Mouse (Mus musculus) 3134 (cell line): ENCODE results near the gene Pld1.

Experiments used
- DNase-seq: peaks from one replicate; pipeline ENCODE4 v3.0.0-alpha.2; 2011; ENCODE audit warnings: low spot score; ENCODE audit not compliant: insufficient read length; ENCODE audit errors: extremely low read depth

Gene Pld1

DNA sequence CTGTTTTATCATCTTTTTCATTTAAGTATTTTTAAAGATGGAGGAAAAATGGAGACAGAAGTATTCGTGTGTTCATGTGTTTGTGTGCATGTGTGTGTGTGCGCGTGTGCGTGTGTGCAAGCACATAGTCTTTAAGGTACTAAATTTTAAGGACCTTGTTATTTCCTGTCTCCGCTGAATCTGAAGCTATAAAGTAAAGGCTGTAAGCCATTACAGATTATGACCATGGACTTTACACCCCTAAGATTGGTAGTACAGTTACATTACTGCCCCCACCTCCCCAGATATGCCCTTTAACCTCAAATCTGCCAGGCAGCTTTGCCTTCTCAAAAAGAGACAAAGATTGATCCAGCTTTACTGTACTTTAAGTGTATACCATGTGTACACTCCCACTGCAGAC lies 46.8 kb downstream of the Pld1 start:
- no peak for DNase-seq

DNA sequence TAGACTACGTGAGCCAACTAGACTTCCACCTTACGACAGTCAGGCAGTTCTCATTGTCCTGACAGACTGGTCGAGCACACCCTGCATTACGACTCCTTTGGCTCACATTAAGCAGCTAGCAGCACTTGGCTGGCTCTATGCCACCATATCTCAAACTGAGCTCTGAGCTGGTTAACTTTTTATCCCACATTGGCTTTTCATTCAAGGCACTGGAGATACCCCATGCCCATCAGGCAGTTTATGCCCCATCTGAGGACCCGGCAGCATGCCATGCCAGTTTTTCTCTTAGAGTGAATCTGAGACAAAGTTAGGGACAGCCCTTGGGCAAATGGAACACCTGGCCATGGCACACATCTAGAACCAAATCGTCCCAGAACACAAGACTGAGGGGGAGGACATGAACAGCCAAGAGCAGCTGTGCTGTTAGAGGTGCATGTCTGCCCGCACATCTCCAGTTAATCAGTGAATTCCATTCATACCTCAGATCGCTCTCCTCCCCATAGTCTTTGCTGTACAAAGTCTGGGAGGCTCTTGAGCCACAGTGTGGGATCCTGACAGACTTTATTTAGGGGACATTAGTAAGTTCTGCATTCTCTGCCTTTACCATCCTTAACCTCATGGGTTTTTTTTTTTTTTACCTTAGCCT lies 49.5 kb downstream of the Pld1 start:
- no peak for DNase-seq

DNA sequence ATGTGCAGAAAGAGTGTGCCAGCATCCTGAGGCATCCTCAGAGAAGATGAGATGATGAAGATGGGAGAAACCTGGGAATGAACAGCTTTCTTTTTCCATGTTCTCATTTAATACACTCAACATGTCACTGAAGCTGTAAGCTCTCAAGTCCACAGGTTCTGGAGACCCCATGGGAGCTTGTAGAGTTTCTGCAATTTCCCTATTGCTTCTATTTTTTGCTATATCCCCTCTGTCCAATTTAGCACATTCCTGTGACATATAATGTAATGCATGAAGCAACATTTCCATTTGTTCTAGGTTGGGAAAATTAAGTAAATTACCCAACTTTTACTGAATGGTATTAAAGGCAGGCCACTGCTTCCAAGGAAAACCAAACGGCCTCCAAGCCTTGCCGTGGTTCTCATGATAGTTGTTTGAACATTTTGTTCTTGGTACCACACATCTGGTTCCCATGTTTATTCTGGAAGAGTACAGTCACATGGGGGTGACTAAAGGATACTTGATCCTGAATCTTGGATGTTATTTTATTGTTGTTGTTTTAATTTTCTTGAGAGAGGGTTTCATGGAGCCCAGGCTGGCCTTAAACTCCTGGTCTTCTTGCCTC lies 52.7 kb downstream of the Pld1 start:
- no peak for DNase-seq

DNA sequence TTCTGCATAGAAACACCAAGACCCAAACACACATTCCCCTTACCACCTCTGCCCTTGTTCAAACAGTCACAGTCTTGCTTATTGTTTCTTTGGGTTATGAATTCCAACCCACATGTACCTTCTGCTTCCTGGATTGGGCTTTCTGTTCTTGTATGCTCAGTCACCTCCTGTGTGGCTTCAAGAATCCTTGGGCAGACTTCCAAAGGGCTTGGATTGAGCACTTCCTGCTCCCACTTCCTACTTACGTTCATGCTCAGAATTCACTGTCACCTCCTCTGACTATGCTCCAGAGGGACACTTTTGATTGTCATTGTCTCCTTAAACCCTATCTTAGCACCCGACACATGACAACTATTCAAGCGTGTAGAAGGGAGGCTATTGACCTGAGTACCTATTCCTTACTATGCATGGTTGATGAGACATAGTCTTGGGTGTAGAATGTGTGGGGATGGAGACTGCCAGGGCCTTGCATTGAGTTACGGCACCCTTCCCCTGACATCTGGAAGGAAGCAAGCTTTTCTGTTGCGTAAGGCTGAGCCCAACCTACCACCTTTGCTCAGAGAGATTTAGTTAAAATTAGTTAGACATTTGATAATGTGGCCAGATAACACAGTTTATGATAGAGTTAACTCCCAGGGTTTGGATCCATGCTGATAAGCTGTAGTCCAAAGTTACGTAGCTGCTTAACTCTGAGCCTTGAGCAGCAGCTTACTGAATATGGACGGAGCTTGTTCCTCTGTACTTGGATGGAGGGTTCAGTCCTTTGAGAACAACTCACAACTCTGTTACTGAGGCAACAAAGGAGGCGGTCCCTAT lies 55.9 kb downstream of the Pld1 start:
- DNase-seq = no peak

DNA sequence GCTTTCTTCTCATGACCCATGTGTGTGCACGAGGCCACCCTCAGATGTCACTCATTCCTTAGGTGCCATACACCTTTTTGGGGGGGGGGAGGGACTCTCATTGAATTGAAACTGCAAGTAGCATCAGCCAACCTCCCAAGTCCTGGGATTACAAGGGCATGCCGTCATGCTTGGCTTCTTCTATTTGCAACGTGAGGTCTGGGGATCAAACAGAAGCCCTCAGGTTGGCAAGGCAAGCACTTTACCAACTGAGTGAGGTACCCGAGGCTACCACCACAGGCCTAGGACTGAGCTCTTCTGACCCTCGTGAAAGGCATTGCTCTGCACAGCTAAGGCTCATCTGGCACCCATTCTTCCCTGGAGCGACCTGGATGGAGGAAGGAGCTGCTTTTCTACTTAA lies 65.8 kb downstream of the Pld1 start:
- DNase-seq = no peak

DNA sequence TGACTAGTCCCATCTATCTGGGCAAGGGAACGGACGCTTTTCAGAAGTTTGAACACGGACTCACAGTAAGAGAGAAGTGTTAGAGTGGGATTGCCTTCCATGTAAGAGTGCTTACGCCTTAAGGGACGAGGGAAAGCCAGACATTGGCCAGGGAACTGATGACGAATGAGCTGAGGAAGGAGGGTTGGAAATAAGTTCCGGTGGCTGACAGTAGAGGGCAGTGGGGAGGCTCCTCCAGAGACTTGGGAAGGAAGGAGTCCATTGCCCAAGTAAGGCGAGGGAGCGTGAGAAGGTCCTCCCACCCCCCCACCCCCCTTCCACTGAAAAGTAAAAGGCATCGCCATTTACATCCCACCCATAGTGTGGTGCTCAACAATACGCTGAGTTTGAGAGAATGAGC lies 69.2 kb downstream of the Pld1 start:
- no peak for DNase-seq

DNA sequence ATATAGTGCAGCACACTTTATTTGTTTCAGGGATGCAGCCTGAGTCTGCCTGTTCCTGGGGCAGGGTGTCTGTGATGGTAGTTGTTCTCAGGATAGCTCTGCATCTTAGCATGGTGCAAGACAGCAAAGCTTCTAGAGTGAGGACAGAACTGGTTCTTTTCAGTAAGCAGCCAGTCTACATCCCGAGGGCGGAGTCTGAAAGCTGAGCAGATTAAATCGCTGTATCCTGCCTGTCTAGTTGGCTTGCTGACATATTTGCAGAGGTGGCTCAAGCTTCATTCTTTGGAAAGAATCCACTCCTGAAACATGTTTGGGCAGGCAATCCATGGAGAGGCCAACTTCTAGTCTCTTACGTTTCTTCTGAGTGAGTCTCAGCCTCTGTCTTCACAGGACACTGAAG lies 69.9 kb downstream of the Pld1 start:
- no peak for DNase-seq

DNA sequence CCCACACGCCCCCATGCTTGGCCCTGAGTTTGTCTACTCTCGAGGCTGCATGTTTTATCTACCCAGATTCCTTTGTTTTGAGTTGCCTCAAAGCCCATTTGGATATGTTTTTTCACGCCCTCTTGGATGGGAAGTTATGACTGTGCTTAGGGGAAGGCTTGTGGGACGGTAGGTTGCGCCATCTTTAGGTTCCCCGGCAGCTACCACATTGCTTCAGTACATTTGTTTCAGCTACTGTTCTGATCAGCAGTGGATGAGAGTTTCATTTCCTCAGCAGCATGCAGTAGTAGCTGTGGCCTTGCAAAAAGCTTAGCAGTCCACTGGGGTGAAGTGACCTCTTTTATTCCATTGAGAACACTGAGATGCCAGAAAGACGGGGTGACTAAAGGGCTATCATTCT lies 73.7 kb downstream of the Pld1 start:
- no peak for DNase-seq

DNA sequence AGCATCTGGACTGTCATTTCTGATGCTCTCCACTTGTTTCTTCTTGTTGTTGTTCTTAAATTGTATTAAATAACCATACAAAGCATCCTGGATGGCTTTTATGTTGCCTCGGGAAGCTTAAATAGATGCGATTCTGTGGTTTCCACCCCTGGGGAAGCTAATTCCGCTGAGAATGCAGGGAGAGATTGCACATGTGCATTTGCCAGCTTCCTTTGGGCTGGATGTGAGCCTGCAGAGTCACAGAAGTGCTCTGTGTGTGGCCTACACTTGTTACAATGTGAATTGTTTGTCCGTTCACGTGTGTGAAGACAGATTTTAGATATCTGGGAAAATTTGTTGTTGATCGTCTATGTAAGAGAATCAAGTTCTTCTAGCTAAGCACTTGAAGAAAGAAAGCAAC lies 74.9 kb downstream of the Pld1 start:
- no peak for DNase-seq

DNA sequence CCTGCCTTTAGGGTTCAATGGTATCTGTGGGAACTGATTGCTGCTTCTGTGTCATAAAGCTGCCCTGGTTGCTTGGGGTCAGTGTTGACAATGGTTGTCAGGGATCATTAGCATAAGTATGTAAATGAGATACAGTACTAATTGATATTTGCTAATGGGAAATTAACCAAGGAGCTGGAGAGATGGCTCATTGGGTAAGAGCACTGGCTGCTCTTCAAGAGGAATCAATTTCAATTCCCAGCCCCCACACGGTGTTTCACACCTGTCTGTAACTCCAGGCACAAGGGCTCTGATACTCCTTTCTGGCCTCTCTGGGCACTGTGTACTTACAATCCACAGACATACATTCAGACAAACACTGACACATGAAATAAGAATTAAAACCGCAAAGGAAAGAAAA lies 78.5 kb downstream of the Pld1 start:
- no peak for DNase-seq

DNA sequence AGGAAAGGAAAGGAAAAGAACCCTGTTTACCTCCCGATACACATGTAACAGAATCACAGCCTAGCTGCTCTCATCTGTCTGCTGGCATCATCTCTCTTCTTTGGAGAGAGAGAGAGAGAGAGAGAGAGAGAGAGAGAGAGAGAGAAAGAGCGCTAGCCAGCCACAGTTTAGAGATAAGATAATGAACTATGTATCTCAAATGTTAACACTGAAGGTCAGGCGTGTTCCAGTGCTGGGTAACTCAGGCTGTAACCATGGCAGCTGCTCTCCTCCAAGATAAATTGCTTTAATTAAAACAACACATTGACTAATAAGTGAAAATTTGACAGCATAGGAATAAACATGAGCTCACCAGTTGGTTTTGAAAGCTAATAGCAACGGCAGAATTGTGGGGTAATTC lies 81.2 kb downstream of the Pld1 start:
- no peak for DNase-seq

DNA sequence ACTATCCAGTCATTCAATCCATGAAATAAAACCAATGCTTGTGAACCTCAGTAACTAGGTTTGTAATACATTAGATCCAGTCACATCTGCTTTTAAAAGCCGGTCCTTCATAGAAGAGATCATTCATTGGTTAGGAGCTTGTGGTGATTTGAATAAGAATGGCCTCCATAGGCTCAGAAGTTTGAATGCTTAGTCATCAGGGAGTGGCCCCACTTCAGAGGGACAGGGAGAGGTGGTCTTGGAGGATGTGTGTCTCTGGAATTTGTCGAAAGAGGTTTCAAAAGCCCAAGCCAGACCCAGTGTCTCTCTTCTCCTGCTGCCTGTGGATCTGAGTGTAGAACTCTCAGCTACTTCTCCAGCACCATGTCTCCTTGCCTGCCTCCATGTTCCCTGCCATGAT lies 81.9 kb downstream of the Pld1 start:
- no peak for DNase-seq

DNA sequence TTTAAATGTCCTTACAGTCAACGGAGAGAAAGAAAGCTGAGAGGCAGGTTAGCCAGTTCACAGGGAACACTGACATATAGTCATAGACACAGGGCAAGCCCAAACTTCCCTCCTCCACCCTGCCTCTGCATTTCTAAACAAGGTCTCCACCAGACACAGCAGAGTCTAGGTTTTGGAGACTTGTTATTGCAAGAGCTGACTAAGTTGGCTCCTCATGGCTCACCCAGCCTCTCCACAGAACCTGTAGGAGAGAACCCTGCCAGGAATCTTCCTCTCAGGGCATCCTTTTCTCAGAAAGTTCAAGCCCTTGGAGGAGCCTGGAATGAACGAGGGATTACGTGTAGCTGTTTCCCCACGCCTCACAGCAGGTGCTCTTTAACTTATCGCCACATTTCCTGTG lies 83.7 kb downstream of the Pld1 start:
- DNase-seq = no peak

DNA sequence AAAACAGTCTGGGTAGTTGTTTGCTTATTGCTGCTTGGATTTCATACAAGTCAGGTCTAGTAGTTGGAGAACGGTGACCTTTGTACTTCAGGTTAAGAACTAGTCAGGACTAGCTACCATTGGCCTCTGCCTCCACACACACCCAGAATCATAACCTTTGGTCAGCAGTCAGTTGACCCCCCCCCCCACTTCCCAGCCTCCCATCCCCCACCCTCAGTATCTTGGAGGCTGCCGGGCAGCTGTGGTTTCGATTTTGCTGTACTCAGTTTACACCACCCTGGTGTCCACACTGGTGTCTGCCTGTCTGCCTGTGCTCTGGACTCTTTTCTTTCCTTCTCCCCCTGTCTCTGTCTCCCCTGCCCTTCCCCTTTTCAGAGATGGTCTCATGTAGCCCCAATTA lies 88.4 kb downstream of the Pld1 start:
- no peak for DNase-seq

DNA sequence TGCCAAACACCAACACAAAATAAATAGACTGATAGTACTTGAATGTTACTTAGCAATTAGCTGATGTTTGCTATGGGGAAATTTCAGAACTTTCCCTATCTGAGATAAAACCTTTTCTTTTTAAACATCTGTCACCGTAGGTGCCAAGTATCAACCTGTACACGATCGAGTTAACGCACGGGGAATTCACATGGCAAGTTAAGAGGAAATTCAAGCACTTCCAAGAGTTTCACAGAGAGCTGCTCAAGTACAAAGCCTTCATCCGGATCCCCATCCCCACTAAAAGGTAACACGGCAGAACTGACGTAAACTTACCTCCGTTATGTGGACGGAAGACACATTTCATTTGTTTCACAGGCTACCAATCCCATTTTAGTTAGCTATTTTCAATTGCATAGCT lies 90.0 kb downstream of the Pld1 start:
- DNase-seq = no peak

DNA sequence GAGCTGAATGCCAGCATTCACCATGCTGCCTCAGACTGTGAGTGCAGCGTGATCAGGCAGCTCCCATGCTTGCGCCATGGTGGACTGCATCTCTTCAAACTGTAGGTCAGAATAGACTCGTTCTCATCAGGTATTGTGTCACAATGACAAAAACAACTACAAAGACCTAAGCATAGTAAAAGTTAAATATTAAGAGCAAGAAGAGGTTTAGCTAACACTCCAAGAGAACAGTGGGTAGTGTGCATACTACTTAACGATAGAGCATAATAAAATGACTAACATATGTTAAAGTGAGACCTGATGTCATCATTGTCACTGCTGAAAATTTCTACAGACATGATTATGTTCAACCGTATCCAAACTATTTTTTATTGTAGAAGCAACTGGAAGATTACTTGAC lies 92.4 kb downstream of the Pld1 start:
- DNase-seq = no peak

DNA sequence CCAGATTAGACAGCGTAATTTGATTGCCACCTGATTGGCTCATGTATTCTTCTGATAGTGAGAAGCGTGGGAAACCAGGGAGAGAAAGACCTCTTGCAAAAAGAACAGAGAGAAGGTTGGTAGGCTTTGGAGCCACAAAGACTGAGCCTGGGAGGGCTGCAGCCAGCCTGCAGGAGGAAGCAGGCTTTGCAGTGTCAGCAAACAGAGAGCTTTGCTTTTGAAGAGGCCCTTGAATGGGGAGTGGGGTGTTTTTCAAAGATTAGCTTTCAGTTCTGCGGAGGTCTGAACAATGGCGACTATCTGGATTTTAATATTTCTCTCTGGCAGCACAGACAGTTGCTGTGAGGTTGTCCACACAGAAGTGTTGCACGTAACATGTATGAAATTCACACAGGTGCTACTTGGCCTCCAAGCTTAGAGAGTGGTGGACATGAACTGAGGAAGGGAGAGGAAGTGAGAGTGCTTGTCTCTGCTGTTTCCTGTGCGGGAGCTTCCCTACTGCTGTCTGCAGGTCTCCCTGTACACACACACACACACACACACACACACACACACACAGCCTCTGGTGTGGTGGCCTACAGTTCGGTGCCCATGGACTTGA lies 93.2 kb downstream of the Pld1 start:
- no peak for DNase-seq

DNA sequence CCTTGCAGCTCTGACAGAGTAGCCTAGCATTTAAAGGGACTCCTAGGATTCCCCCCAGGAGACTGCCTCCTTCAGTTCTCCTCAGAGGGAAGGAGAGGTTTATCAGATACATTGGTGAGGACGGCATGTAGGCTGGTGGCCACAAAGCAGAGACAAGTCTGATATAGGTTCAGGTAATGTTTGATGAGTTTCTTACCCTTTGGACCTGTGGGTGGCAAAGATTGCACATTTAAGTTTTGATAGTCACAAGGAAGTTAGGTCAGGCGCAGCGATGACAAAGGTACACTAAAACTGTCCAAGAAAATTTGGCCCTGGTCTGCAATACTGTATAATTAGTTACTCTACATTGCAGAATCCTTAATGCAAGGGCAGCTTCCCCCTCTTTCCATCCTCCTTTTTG lies 95.4 kb downstream of the Pld1 start:
- no peak for DNase-seq

DNA sequence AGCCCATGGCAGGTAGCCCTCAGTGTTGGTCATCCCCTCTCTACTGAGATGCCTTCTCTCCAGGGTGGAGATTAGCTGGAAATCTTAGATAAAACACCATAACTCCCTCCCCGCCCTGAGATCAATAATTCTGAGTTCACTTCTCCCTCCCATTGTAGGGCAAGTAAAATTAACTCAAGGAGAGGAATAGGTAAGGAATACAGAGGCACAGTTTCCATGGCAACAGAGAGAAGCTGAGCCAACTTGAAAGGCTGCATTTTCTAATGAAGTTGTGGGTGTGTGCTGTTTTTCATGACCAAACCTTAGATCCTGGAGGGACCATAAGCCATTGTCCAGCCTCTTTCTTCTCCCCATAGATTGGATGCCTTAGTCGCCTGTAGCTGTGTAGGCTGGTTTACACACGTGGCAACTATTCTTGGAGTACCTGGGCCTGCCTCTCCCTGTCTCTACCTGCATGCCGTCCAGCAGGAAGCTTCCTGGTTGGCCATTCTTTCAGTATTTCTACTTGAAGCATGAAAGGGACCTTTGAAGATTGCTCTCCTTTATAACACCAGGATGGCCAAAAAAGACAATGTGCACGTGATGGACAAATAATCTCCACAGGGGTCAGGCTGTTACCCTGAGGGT lies 96.3 kb downstream of the Pld1 start:
- no peak for DNase-seq

DNA sequence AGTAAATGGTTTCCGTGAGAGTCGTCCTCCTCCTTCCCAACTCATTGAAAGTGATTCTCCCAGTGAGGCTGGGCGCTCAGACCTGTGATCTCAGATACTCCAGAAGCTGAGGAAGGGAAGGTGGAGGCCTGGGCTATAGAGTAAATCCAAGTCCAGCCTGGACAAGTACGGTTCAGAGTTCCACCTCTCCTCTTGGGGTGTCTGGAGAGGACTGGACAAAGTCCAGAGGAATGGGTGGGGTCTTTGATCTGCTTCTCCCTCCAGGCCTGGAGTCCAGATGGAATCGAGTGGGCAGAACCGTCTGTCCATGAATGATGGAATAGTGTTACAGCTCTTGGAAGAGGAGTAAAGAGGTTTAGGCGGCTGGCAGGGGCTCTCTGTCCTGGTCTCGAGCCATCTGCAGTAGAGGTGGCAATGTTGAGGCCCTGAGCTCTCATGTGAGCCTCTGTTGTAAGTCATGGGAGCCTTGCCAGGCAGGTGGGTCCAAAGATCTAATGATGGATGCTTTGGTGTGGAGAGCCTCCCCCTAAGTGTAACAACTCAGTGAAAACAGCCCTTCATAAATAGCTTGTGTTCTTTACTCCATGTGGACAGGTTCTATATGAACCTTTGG lies 98.9 kb downstream of the Pld1 start:
- DNase-seq = no peak

DNA sequence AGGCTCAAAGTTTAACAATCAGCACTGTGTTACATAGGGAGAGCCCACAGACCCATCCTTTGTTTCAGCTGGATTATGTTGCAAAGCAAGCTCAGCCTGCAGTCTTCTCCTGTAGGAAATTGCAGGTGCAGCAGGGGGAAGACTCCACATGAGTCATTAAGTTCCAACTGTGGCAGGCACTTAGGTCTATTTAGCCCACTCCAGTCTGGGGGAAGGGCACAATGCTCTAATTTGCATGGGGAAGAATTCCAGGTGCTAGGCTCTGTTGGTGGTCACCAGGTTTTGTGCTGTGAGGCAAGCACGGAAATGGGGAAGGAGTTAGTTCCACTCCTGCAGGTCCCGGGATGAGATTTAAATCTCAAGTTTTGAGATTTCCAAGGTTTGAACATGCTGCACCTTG lies 99.6 kb downstream of the Pld1 start:
- DNase-seq = no peak
